Mouse (Mus musculus): ENCODE data around the gene Ptprn2. TPM values are rescaled to one million over a fixed set of nuclear protein-coding genes. Genes with fewer than 3 reads are reported as not detected.

Ptprn2 gene
- polyA plus RNA-seq, 1 experiment from 2014 or later = 0.16 TPM

DNA sequence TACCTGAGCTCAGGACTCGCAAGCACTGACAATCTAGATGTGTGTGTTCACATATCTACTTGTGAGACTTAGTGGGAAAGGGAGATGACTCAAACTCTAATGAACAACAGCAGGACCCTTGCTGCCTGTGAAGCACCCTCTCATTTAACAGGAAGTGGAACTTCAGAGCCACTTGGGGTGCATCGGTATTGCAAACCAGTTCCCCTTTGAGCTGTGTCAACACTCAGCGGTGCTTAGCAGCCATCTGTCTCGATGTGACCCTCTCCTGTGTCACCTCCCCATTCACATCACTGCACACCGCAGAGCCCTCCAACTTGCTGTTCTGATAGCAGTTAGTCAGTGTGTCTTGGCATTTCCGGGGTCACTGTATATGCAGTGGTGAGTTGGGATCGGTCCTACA lies 592.1 kb downstream of the Ptprn2 start:
- H3K9me3 ChIP-seq = no peaks in the 10 kb centered on the region
- no peaks in the 10 kb centered on the region for H3K36me3 ChIP-seq
- H3K4me1 ChIP-seq = no peaks in the 10 kb centered on the region
- H3K27me3 ChIP-seq (ENCODE audit: insufficient read depth, poor library complexity, severe bottlenecking) = no peaks in the 10 kb centered on the region
- 55% methylated on average over 7 of the region's 7 CpGs for WGBS
- no peak for DNase-seq (ENCODE audit: low spot score)
- no peak overlapping the region for H3K27ac ChIP-seq
- no peak overlapping the region for H3K4me3 ChIP-seq

DNA sequence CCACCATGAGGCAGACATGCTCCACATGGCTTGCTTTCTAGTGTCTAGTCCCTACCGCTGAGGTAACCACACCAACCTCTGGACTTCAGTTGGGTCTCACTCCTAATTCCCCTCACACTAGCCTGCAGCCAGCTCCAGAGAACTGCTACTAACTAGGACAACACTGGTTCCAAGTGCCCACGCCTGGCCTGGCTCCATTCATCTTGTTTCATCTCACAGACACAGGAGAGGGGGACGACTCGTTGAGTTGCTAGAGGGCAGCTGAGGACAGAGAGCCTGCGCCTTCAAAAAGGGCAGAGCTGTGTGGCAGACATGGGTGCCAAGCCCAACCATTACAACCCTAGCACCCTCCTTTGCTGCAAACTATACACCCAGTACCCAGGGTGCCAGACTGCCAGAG lies 593.4 kb downstream of the Ptprn2 start:
- Histone ChIP-seq H3K9me3 (no peaks in the 10 kb centered on the region), H3K4me1 (no peaks in the 10 kb centered on the region), H3K36me3 (no peaks in the 10 kb centered on the region), H3K27ac (no peak overlapping the region), H3K27me3 (ENCODE audit: insufficient read depth, poor library complexity, severe bottlenecking) (no peaks in the 10 kb centered on the region), H3K4me3 (no peak overlapping the region)
- WGBS = 77% methylated on average over 5 of the region's 5 CpGs
- DNase-seq (ENCODE audit: low spot score) = no peak

DNA sequence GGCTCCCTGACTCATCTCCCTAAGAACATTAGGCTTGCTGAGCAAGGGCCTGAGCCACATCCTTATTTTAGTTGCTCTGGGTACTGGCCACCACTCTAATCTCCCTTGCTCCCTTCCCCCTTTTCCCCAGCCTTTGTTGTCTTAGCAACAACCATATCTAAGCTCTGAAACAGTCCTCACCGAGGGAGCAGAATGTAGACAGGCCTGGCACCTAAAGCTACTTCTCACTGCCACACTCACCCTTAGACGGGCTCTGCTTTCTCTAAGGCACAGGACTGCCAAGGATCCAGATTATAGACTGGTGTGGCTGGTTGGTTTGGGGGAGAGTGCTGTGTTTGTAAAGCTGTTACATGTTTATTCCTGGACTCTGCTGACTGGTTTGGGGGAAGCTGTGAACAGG lies 594.2 kb downstream of the Ptprn2 start:
- no peaks in the 10 kb centered on the region for H3K4me1 ChIP-seq
- 24% methylated on average over 2 of the region's 2 CpGs for WGBS
- no peaks in the 10 kb centered on the region for H3K27me3 ChIP-seq (ENCODE audit: insufficient read depth, poor library complexity, severe bottlenecking)
- no peak overlapping the region for H3K27ac ChIP-seq
- no peak overlapping the region for H3K4me3 ChIP-seq
- H3K36me3 ChIP-seq = no peaks in the 10 kb centered on the region
- no peak for DNase-seq (ENCODE audit: low spot score)
- H3K9me3 ChIP-seq = no peaks in the 10 kb centered on the region

DNA sequence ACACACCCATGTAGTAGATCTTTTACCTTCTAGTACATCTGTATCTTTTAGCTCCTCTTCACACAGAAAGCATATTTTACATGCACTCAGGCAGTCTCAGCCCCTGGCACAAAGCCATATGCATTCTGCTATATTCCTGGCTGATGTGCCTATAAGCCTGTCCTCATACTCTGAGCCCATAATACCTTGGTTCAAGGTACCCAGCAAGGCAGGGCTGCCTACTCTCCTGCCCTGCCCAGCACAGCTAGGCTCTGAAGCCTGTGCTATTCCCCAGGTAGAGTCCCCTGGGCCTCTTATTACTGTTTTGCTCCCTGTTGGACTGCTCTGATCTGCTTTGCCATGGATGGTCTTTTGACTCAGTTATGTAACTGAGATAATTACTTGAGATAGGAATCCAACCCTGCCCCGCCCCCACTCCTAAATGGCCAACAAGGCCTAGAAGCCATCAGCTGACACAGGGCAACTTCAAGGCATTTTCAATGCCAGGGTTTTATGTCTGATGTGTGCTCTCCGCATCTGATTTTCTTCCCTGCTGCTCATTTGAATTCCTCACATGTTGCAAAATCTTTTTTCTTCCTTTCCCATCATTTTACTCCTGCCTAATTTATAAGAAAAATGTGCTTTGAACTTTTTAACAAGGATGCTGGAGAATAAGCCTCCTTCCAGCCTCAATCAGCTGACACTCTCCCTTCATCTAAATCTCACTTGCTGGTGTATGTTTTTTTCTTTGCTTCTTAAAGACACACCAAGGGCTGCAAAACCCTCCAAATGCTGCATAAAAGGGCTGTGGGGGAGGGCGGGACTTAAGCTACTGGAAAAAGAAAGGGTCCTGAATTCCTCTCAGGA lies 598.6 kb downstream of the Ptprn2 start:
- Histone ChIP-seq H3K4me3 (no peak overlapping the region), H3K4me1 (no peaks in the 10 kb centered on the region), H3K27me3 (ENCODE audit: insufficient read depth, poor library complexity, severe bottlenecking) (no peaks in the 10 kb centered on the region), H3K9me3 (no peaks in the 10 kb centered on the region), H3K36me3 (no peaks in the 10 kb centered on the region), H3K27ac (no peak overlapping the region)
- no peak for DNase-seq (ENCODE audit: low spot score)
- 87% methylated on average over 3 of the region's 3 CpGs for WGBS

DNA sequence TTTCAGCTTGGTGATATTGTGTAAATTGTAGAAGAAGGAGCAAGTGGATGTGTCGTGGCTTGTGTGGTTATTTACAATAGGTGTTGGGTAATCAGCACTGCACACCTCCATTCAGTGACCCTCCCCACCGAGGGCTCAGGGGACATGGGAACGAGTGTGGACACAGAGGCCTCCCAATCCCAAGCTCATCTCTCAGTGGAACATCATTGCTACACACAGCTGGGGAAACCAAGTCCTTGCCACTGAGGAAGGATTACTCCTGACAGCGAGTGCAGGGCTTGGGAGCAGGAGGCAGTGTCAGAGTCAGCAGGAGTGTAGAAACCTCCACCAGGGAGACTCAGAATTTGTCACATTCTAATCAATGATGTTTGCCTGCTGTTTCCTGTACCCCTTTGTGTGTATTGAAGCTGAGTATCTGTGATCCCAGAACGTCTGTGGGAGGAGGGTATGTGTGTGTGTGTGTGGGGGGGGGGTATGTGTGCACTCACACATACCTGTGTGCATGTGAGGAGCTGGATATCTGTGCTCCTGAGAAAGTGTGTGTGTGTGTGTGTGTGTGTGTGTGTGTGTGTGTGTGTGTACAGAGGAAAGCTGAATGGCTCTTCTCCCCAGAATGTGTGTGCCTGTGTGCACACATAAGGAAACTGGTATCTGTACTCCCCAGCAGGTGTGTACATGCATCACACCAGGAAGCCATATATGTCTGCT lies 599.3 kb downstream of the Ptprn2 start:
- H3K4me3 ChIP-seq = no peak overlapping the region
- 51% methylated on average over 5 of the region's 5 CpGs for WGBS
- no peak for DNase-seq (ENCODE audit: low spot score)

DNA sequence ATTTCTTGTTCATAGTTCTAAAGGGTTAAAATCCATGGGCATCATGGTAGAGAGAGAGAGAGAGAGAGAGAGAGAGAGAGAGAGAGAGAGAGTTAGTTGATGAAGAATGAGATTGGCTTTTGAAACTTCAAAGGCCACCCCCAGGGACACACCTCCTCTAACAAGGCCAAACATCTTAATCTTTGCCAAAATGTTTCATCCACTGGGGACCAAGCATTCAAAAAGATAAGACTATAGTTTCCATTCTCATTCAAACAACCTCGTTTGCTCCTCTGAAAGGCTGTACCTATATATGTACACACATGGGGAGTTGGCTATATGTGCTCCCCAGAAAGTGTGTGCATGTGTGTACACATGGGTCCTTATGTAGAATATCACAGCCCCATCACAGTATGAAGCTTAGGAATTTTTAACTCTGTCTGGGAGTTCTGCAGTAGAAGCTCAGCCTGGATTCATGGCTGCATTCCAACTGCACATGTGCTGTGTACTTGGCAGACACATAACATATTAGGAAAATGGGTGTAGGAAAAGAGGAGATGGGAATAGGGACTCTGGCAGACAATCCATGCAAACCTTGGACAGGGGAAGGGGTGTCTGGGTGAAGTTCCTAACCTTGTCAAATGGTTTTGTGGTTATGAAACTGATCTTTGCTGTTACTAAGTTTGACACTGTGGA lies 600.3 kb downstream of the Ptprn2 start:
- no peak overlapping the region for H3K27ac ChIP-seq
- no peaks in the 10 kb centered on the region for H3K27me3 ChIP-seq (ENCODE audit: insufficient read depth, poor library complexity, severe bottlenecking)
- no peaks in the 10 kb centered on the region for H3K9me3 ChIP-seq
- no peaks in the 10 kb centered on the region for H3K36me3 ChIP-seq
- no peak for DNase-seq (ENCODE audit: low spot score)
- H3K4me1 ChIP-seq = no peaks in the 10 kb centered on the region
- no peak overlapping the region for H3K4me3 ChIP-seq
- WGBS = 66% methylated on average over 1 of the region's 1 CpGs

More for the DNA sequence above, 599.3 kb downstream of the Ptprn2 start:
- Histone ChIP-seq H3K4me1 (no peaks in the 10 kb centered on the region), H3K36me3 (no peaks in the 10 kb centered on the region), H3K27ac (no peak overlapping the region), H3K9me3 (no peaks in the 10 kb centered on the region), H3K27me3 (ENCODE audit: insufficient read depth, poor library complexity, severe bottlenecking) (no peaks in the 10 kb centered on the region)

DNA sequence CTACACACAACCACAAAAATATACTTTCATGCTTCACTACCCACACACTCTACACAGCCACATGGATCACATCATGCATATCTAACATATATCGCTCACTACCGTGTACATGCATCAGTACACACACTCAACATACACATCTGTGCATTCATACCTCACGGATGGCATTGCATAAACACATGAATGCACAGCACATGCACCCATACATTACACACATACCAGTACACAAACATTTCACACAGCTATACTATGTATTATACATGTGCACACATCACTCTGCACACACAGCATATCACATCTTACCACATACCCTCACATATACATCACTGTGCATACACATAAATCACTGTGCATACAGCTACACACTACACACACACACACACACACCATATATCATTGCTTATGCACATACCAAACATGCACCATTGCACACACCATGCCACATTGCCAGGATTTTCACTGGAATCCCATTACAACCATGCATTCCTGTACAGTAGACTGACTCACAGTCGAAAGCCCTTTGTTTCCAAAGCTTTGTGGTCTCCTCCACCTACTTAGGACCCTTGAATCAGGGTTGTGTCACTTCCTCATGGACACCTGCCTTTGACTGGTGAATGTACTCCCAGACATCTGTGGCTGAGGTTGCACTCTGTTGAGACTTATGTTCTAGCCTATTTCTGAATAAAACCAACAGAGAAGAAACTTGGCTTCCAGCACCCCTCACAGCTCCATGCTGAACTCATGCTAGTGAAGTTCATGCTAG lies 607.0 kb downstream of the Ptprn2 start:
- no peak for DNase-seq (ENCODE audit: low spot score)
- Histone ChIP-seq H3K27me3 (ENCODE audit: insufficient read depth, poor library complexity, severe bottlenecking) (no peaks in the 10 kb centered on the region), H3K4me3 (no peak overlapping the region), H3K9me3 (no peaks in the 10 kb centered on the region), H3K27ac (no peak overlapping the region), H3K4me1 (no peaks in the 10 kb centered on the region), H3K36me3 (no peaks in the 10 kb centered on the region)
- 82% methylated on average over 4 of the region's 4 CpGs for WGBS

DNA sequence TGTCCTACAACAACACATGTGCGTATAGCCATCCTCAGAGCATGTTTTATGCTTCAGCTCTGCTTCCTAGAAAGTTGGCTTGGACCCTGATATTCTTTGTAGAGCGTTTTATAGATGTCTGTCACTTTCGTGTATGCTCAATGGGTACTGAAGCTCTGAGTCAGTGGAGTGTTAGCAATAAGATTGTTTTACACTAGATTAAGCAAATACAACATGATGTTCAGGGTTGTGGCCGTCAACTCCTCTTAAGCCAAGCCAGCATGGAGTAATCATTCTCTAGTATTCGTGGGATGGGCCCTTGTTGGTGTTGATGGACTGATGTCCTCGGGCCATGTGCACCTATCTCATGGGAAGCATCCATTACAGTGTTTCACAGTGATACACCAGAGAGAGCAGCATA lies 610.4 kb downstream of the Ptprn2 start:
- Histone ChIP-seq H3K27me3 (ENCODE audit: insufficient read depth, poor library complexity, severe bottlenecking) (no peaks in the 10 kb centered on the region), H3K4me3 (no peak overlapping the region), H3K36me3 (no peaks in the 10 kb centered on the region), H3K27ac (no peak overlapping the region), H3K9me3 (no peaks in the 10 kb centered on the region), H3K4me1 (no peaks in the 10 kb centered on the region)
- DNase-seq (ENCODE audit: low spot score) = no peak
- 77% methylated on average over 6 of the region's 6 CpGs for WGBS

DNA sequence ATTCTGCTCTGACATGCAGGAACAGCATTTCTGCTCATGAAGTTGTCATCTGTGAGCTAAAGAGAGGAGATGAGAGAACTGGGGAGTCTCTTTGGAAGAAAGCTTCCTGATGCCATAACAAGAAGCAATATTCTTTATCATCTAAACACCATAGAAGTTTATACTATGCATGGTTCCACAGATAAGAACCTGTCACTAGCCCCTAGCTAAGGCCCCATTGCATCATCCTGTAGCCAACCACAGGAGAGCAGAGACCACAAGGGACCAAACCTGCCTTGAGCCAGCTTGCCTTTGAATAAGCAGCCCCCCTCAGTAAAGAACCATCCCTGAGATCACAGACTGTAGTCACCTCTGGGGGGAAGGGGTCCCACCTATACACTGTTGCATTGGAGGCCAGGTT lies 612.8 kb downstream of the Ptprn2 start:
- Histone ChIP-seq H3K4me3 (no peak overlapping the region), H3K4me1 (no peaks in the 10 kb centered on the region; the same call in 1 of the 2 replicates), H3K27me3 (ENCODE audit: insufficient read depth, poor library complexity, severe bottlenecking) (no peaks in the 10 kb centered on the region), H3K9me3 (no peaks in the 10 kb centered on the region), H3K27ac (no peak overlapping the region), H3K36me3 (no peaks in the 10 kb centered on the region)
- DNase-seq (ENCODE audit: low spot score) = no peak

DNA sequence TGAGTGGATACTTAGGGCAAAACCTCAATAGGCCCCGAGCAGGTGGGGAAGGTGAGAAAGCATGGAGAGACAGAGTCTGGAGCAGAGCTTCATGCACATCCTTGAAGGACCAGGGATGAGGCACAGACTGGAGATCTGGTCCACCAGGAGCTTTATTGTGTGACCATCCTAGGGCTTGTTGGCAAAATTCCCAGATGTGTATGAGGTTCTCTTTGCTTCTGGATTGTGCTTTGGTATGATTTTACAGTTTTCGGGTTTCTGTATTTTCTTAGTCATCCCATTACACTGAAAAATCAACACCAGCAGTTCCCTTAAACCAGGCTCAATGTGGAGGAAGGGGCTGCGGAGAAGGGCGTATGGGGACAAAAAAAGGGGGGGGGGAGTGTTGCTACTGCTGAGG lies 621.2 kb downstream of the Ptprn2 start:
- DNase-seq (ENCODE audit: low spot score) = no peak
- 53% methylated on average over 4 of the region's 4 CpGs for WGBS
- no peak overlapping the region for H3K4me3 ChIP-seq

DNA sequence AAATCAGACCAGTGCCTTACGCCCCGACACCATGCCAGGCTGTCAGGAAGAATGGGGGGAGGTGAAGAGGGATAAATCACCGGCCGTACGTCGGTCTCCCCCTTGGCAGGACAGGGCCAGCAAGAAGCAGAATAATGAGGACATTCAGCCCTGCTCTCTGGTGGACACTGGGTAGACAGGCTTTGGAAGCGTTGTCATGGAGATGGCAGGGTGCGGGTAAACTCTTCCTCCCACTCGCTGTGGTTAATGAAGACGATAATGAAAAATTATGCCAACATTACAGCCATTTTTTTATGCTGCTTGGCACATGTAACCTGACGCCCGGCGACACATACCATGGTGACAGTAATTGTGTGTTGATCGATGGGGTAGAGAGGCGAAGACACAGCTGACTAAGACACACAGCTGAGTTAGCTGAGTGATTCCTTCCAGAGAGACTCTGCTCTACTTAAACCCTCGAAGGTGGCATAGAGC lies 621.7 kb downstream of the Ptprn2 start:
- WGBS = 53% methylated on average over 16 of the region's 16 CpGs
- H3K9me3 ChIP-seq = no peaks in the 10 kb centered on the region
- no peaks in the 10 kb centered on the region for H3K36me3 ChIP-seq
- peak overlapping the region; percentile 5; the same call in 1 of the 2 replicates for H3K4me3 ChIP-seq
- H3K27ac ChIP-seq = no peak overlapping the region
- 0 out of 2 replicates have a peak, but pooled peaks cover 11% of the 10 kb centered on the region for H3K27me3 ChIP-seq (ENCODE audit: insufficient read depth, poor library complexity, severe bottlenecking)
- DNase-seq (ENCODE audit: low spot score) = no peak
- H3K4me1 ChIP-seq = peaks cover 10% of the 10 kb centered on the region

More for the DNA sequence above, 621.2 kb downstream of the Ptprn2 start:
- Histone ChIP-seq H3K4me1 (peaks cover 10% of the 10 kb centered on the region), H3K9me3 (no peaks in the 10 kb centered on the region), H3K27me3 (ENCODE audit: insufficient read depth, poor library complexity, severe bottlenecking) (0 out of 2 replicates have a peak, but pooled peaks cover 11% of the 10 kb centered on the region), H3K27ac (no peak overlapping the region), H3K36me3 (no peaks in the 10 kb centered on the region)

DNA sequence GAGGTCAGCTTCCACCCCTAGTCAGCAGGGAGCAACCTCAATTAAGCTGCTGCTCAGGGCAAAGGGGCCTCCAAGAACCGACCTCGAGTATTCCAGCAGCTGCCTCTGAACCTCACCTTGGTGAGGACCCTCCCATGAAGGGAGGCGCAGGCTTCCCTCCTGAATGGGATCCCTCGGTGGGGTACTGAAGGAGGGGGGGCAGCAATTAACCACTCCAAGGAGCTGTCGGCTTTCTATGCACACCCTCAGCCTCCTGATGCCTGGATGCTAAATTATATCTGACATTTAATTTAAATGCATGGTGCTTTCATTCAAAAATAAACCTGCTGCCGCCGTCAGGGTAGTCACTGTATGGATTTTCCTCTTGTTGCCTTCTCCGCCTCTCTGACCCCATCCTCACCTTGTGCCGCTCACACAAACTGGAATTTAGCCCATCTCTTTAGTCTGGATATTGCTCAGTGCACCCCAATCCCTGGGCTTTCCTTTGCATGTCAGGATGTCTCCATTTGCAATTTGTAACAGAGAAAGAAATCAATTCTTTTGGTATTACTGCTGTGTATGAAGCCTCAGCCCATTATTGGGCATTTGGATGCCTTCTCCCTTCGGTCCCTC lies 629.8 kb downstream of the Ptprn2 start:
- DNase-seq (ENCODE audit: low spot score) = no peak
- H3K4me1 ChIP-seq = no peaks in the 10 kb centered on the region
- H3K36me3 ChIP-seq = no peaks in the 10 kb centered on the region
- 67% methylated on average over 10 of the region's 10 CpGs for WGBS
- no peak overlapping the region for H3K4me3 ChIP-seq
- no peaks in the 10 kb centered on the region for H3K9me3 ChIP-seq
- no peak overlapping the region for H3K27ac ChIP-seq
- H3K27me3 ChIP-seq (ENCODE audit: insufficient read depth, poor library complexity, severe bottlenecking) = no peaks in the 10 kb centered on the region

Measured in heart, embryonic 10.5 days (tissue).